Mouse (Mus musculus) spleen, postnatal 4 days (tissue): ENCODE data around the gene Il17ra.
A peak's percentile ranks its signal among the peaks of the same experiment; 100 is the strongest.

Source experiments
- DNase-seq, 2 experiments: peaks; one replicate each; pipeline ENCODE4 v3.0.0; 2022; ENCODE audit warnings: low spot score in 2 of 2

Gene Il17ra

GRCm38 (mm10) chr6:120508645-120509044, 45.6 kb downstream of the Il17ra start:
- no peak for DNase-seq

- no peak for DNase-seq
These were observed 46.9 kb downstream of the Il17ra start for GRCm38 (mm10) chr6:120509975-120510374.

- DNase-seq: no peak
These were observed 47.4 kb downstream of the Il17ra start for GRCm38 (mm10) chr6:120510425-120510824.

GRCm38 (mm10) chr6:120511212-120511611, 48.2 kb downstream of the Il17ra start:
- DNase-seq: no peak

- peak in 1 of 2 experiments; percentile 15 for DNase-seq
These were observed 53.4 kb downstream of the Il17ra start for GRCm38 (mm10) chr6:120516422-120516821.

- DNase-seq: peak in 1 of 2 experiments; percentile 16
These were observed 53.8 kb downstream of the Il17ra start for GRCm38 (mm10) chr6:120516879-120517278.

GRCm38 (mm10) chr6:120517311-120517710, 54.3 kb downstream of the Il17ra start:
- no peak for DNase-seq

- no peak for DNase-seq
These were observed 56.6 kb downstream of the Il17ra start for GRCm38 (mm10) chr6:120519647-120520046.

GRCm38 (mm10) chr6:120524796-120525195, 61.7 kb downstream of the Il17ra start:
- DNase-seq: no peak

- DNase-seq: no peak
These were observed 66.1 kb downstream of the Il17ra start for GRCm38 (mm10) chr6:120529123-120529522.

GRCm38 (mm10) chr6:120531020-120531965, 68.2 kb downstream of the Il17ra start, which contains the start of gene Hdhd5:
TSS of gene Hdhd5 (minus strand) at chr6:120531319.
- DNase-seq: peak; percentile 86 to 95

- no peak for DNase-seq
These were observed 69.5 kb downstream of the Il17ra start for GRCm38 (mm10) chr6:120532594-120532993.

GRCm38 (mm10) chr6:120536337-120536736, 73.3 kb downstream of the Il17ra start:
- no peak for DNase-seq
